In genomic region chr16:90656571-90657011, GRCm38 (mm10) we compare ENCODE assay signal across 9 mouse cellular contexts.
DNase-seq lines count a peak whose midpoint lies in the region; ATAC-seq and TF ChIP-seq lines count a peak whose summit lies in the region.
"Had no signal": no experiment of that assay in that cellular context is flagged by ENCODE, and none has a peak within 500 bp of the region (broad histone marks: within the 10 kb centered on the region; RNA-seq: fewer than 3 reads in every experiment).

No protein-coding gene starts in this region.

- peak; percentile 23 to 24 for DNase-seq in cerebellum, adult 2 months
- DNase-seq in cerebellum, adult 11-12 months: no peak
- peak; percentile 40 for DNase-seq in embryonic facial prominence, embryonic 11.5 days (ENCODE audit: low spot score)
- DNase-seq in kidney, adult 18-20 months: peak; percentile 13
- DNase-seq in midbrain, embryonic 14.5 days: peak; percentile 71
- DNase-seq in adrenal gland, postnatal 4 days (ENCODE audit: low spot score in 2 of 2): no peak
- no peak for DNase-seq in gastrocnemius, postnatal 4 days (ENCODE audit: low spot score in 2 of 2)

- H3K36me3 ChIP-seq in embryonic facial prominence, embryonic 11.5 days (replicated peaks; ENCODE audit: control insufficient read depth, insufficient read depth, low read depth, low read length): no peaks in the 10 kb centered on the region
- no peaks in the 10 kb centered on the region for H3K36me3 ChIP-seq in midbrain, embryonic 14.5 days (ENCODE audit: control insufficient read depth, insufficient read depth, low read length)
- H3K36me3 ChIP-seq in intestine, embryonic 16.5 days (ENCODE audit: control insufficient read depth, insufficient read depth, low read length): no peaks in the 10 kb centered on the region
- H3K36me3 ChIP-seq: limb, embryonic 15.5 days had no signal

- no peaks in the 10 kb centered on the region for H3K9me3 ChIP-seq in embryonic facial prominence, embryonic 11.5 days (replicated peaks; ENCODE audit: control insufficient read depth, low read length)
- H3K9me3 ChIP-seq in midbrain, embryonic 14.5 days (ENCODE audit: control insufficient read depth, low read length): no peaks in the 10 kb centered on the region
- H3K9me3 ChIP-seq in intestine, embryonic 16.5 days (ENCODE audit: control insufficient read depth, low read length): no peaks in the 10 kb centered on the region
- H3K9me3 ChIP-seq: limb, embryonic 15.5 days had no signal

- 14% methylated on average over 16 of the region's 16 CpGs for WGBS in cerebellum, adult 2 months
- WGBS in embryonic facial prominence, embryonic 11.5 days: 59% methylated on average over 16 of the region's 16 CpGs
- 5% methylated on average over 16 of the region's 16 CpGs for WGBS in midbrain, embryonic 14.5 days
- WGBS in intestine, embryonic 16.5 days: 33% methylated on average over 16 of the region's 16 CpGs

- TF ChIP-seq CTCF in cerebellum, adult 2 months (IDR thresholded peaks at IDR 0.05; ENCODE audit: borderline replicate concordance, insufficient read depth, low read depth, low read length): no peak

- ATAC-seq in embryonic facial prominence, embryonic 11.5 days (replicated peaks; ENCODE audit: insufficient number of reproducible peaks, low FRiP score, low TSS enrichment, low read depth): peak; percentile 80
- peak; percentile 87 for ATAC-seq in midbrain, embryonic 14.5 days (ENCODE audit: low FRiP score, low TSS enrichment)
- ATAC-seq in intestine, embryonic 16.5 days: no peak

- no peak overlapping the region for H3K27ac ChIP-seq in cerebellum, adult 2 months (ENCODE audit: insufficient read depth, low read length)
- H3K27ac ChIP-seq in embryonic facial prominence, embryonic 11.5 days (replicated peaks; ENCODE audit: low read depth, low read length): no peak overlapping the region
- H3K27ac ChIP-seq in midbrain, embryonic 14.5 days (replicated peaks; ENCODE audit: low read depth, low read length): peak overlapping the region; percentile 37
- no peak overlapping the region for H3K27ac ChIP-seq in intestine, embryonic 16.5 days (ENCODE audit: low read length)
- H3K27ac ChIP-seq: limb, embryonic 15.5 days had no signal

- no peak overlapping the region for H3K4me2 ChIP-seq in embryonic facial prominence, embryonic 11.5 days (ENCODE audit: low read depth, low read length)
- H3K4me2 ChIP-seq in midbrain, embryonic 14.5 days (ENCODE audit: low read length): no peak overlapping the region
- no peak overlapping the region for H3K4me2 ChIP-seq in intestine, embryonic 16.5 days (ENCODE audit: low read depth, low read length)
- H3K4me2 ChIP-seq: limb, embryonic 15.5 days had no signal

- TF ChIP-seq POLR2A in cerebellum, adult 2 months (IDR thresholded peaks at IDR 0.05; ENCODE audit: borderline replicate concordance, insufficient read depth, low read length): no peak

- 0 out of 2 replicates have a peak, but pooled peaks cover 5% of the 10 kb centered on the region for H3K4me1 ChIP-seq in cerebellum, adult 2 months (ENCODE audit: control insufficient read depth, insufficient read depth, low read length)
- H3K4me1 ChIP-seq in embryonic facial prominence, embryonic 11.5 days (ENCODE audit: control insufficient read depth, insufficient read depth, low read length): no peaks in the 10 kb centered on the region
- no peaks in the 10 kb centered on the region; the same call in 1 of the 2 replicates for H3K4me1 ChIP-seq in midbrain, embryonic 14.5 days (ENCODE audit: control insufficient read depth, insufficient read depth, low read length)
- no peaks in the 10 kb centered on the region for H3K4me1 ChIP-seq in intestine, embryonic 16.5 days (ENCODE audit: control insufficient read depth, insufficient read depth, low read length)

- no peaks in the 10 kb centered on the region for H3K27me3 ChIP-seq in cerebellum, adult 2 months (ENCODE audit: control insufficient read depth, insufficient read depth, low read length)
- no peaks in the 10 kb centered on the region for H3K27me3 ChIP-seq in embryonic facial prominence, embryonic 11.5 days (ENCODE audit: control insufficient read depth, insufficient read depth, low read length)
- H3K27me3 ChIP-seq in midbrain, embryonic 14.5 days (ENCODE audit: control insufficient read depth, insufficient read depth, low read length): no peaks in the 10 kb centered on the region
- H3K27me3 ChIP-seq in intestine, embryonic 16.5 days (replicated peaks; ENCODE audit: control insufficient read depth, insufficient read depth, low read length): no peaks in the 10 kb centered on the region
- H3K27me3 ChIP-seq: limb, embryonic 15.5 days had no signal

- no peak overlapping the region for H3K9ac ChIP-seq in embryonic facial prominence, embryonic 11.5 days (replicated peaks; ENCODE audit: low read length)
- H3K9ac ChIP-seq in midbrain, embryonic 14.5 days (replicated peaks; ENCODE audit: low read length): no peak overlapping the region
- no peak overlapping the region for H3K9ac ChIP-seq in intestine, embryonic 16.5 days (ENCODE audit: low read depth, low read length)
- H3K9ac ChIP-seq: limb, embryonic 15.5 days had no signal

- H3K4me3 ChIP-seq in cerebellum, adult 2 months (replicated peaks; ENCODE audit: insufficient read depth, low read depth, low read length): no peak overlapping the region
- H3K4me3 ChIP-seq in embryonic facial prominence, embryonic 11.5 days (ENCODE audit: low read depth, low read length): no peak overlapping the region
- no peak overlapping the region for H3K4me3 ChIP-seq in midbrain, embryonic 14.5 days (replicated peaks; ENCODE audit: low read depth, low read length)
- H3K4me3 ChIP-seq in intestine, embryonic 16.5 days (ENCODE audit: low read length): no peak overlapping the region
- H3K4me3 ChIP-seq: limb, embryonic 15.5 days had no signal

Comparison
In these comparisons a context has a peak if more than half of its experiments do, and no peak if none do; other contexts are left out.
1. DNase-seq: peak in cerebellum, adult 2 months (2 of 2), embryonic facial prominence, embryonic 11.5 days (single experiment), kidney, adult 18-20 months (single experiment) and midbrain, embryonic 14.5 days (single experiment); none in cerebellum, adult 11-12 months (single experiment), adrenal gland, postnatal 4 days (0 of 2) and gastrocnemius, postnatal 4 days (0 of 2).